Mouse (Mus musculus): Measurements from ENCODE around the gene Bag6.
A peak's percentile ranks its signal among the peaks of the same experiment; 100 is the strongest.

The Bag6 gene

GRCm38 (mm10) chr17:35134801-35135590 is at the start of gene Bag6:
TSS of gene Bag6 (plus strand) at chr17:35135178.
- peak; percentile 92 for DNase-seq

- no peak for DNase-seq
Measured at GRCm38 (mm10) chr17:35085208-35085865, 49.6 kb upstream of the Bag6 start, which contains the start of gene Ly6g6f. TSS of gene Ly6g6f (minus strand) at chr17:35085610.

- DNase-seq, result no peak
Measured at GRCm38 (mm10) chr17:35088151-35088550, 46.8 kb upstream of the Bag6 start.

GRCm38 (mm10) chr17:35088825-35089644 is 45.9 kb upstream of the Bag6 start, which contains the start of gene Abhd16a:
TSS of gene Abhd16a (plus strand) at chr17:35089263.
- peak; percentile 97 for DNase-seq

- DNase-seq, result no peak
Measured at GRCm38 (mm10) chr17:35090166-35090932, 44.6 kb upstream of the Bag6 start.

GRCm38 (mm10) chr17:35092403-35093198 is 42.4 kb upstream of the Bag6 start:
- no peak for DNase-seq

- DNase-seq, result no peak
Measured at GRCm38 (mm10) chr17:35094475-35095365, 40.3 kb upstream of the Bag6 start.

- no peak for DNase-seq
Measured at GRCm38 (mm10) chr17:35096597-35096996, 38.4 kb upstream of the Bag6 start.

GRCm38 (mm10) chr17:35097164-35097655 is 37.8 kb upstream of the Bag6 start:
- peak; percentile 79 for DNase-seq

GRCm38 (mm10) chr17:35100196-35100765 is 34.7 kb upstream of the Bag6 start:
- DNase-seq, result no peak

- DNase-seq, result no peak
Measured at GRCm38 (mm10) chr17:35101161-35101560, 33.8 kb upstream of the Bag6 start.

- DNase-seq, result no peak
Measured at GRCm38 (mm10) chr17:35102299-35102698, 32.7 kb upstream of the Bag6 start.

GRCm38 (mm10) chr17:35103221-35103690 is 31.7 kb upstream of the Bag6 start:
- DNase-seq, result no peak

- no peak for DNase-seq
Measured at GRCm38 (mm10) chr17:35104079-35104478, 30.9 kb upstream of the Bag6 start.

GRCm38 (mm10) chr17:35104754-35105153 is 30.2 kb upstream of the Bag6 start:
- no peak for DNase-seq

GRCm38 (mm10) chr17:35105740-35106389 is 29.1 kb upstream of the Bag6 start:
- no peak for DNase-seq

- DNase-seq, result no peak
Measured at GRCm38 (mm10) chr17:35106522-35106921, 28.5 kb upstream of the Bag6 start.

- no peak for DNase-seq
Measured at GRCm38 (mm10) chr17:35108097-35108496, 26.9 kb upstream of the Bag6 start, which contains the start of gene Ly6g5c. TSS of gene Ly6g5c (plus strand) at chr17:35108279.

GRCm38 (mm10) chr17:35111774-35112173 is 23.2 kb upstream of the Bag6 start:
- DNase-seq, result no peak

Measured in right cerebral cortex, adult 18-20 months (tissue).